Mouse (Mus musculus): ENCODE measurements around the gene A530016L24Rik.

DNA sequence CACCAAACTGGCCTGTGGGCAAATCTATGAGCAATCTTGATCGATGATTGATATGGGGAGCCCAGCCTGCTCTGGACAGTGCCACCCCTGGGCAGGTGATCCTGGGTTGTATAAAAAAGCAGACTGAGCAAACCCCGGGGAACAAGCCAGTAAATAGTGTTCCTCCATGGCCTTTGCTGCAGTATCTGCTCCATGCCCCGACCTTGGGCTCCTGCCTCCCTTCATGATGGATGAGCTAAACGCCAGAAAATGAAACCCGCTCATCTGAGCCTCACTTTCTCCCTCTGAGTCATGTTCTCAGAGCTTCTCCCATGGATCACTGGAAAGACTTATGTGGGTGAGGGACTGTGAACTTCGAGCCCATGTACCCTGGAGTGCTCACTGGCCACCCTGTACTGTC lies 17.0 kb downstream of the A530016L24Rik start:
- no peak for TF ChIP-seq POLR2A (IDR thresholded peaks at IDR 0.05; ENCODE audit: insufficient read depth, low read depth, low read length)
- no peak for TF ChIP-seq CTCF (IDR thresholded peaks at IDR 0.05)
- TF ChIP-seq EP300 (IDR thresholded peaks at IDR 0.05; ENCODE audit: insufficient read depth, low read depth, low read length), result no peak

Measured in heart, adult 2 months (tissue).